In the genomic region with DNA sequence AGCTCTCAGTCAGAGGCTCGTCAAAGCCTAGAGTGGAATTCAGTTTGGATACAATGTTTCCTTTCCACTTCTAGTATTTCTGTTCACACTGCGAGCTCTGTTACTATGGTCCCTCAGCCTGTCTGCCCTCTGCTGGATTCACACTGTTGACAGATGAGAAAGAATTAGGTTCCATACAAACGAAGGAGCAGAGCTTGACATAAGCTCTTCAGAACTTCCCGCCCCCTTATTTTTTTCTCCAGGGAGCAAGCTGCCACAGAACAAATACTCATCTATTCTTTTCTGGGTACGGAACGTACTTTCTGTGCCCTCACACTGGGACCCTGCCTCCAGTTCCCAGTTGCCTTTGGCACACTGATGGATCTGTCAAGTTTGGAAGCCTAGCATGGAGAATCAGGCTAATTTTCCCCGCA, we compare ENCODE assay signal across 12 mouse cellular contexts.
A peak's percentile ranks its signal among the peaks of the same experiment; 100 is the strongest.
DNase-seq lines count a peak whose midpoint lies in the region; ATAC-seq and TF ChIP-seq lines count a peak whose summit lies in the region.
"Had no signal": no experiment of that assay in that cellular context is flagged by ENCODE, and none has a peak within 500 bp of the region (broad histone marks: within the 10 kb centered on the region; RNA-seq: fewer than 3 reads in every experiment).

No protein-coding gene starts in this region.

- no peak for ATAC-seq in limb, embryonic 14.5 days (ENCODE audit: low FRiP score, low read depth)
- no peak for ATAC-seq in megakaryocyte progenitor cell, adult 5-6 weeks (replicated peaks; ENCODE audit: poor library complexity)
- ATAC-seq: lung, postnatal 0 days had no signal

- H3K9ac ChIP-seq in limb, embryonic 14.5 days (ENCODE audit: low read depth, low read length, severe bottlenecking), result no peak overlapping the region
- H3K9ac ChIP-seq: heart, embryonic 15.5 days had no signal

- H3K4me2 ChIP-seq in limb, embryonic 14.5 days (replicated peaks; ENCODE audit: low read depth, low read length, severe bottlenecking), result no peak overlapping the region
- H3K4me2 ChIP-seq: heart, embryonic 15.5 days had no signal

- H3K9me3 ChIP-seq in limb, embryonic 14.5 days (ENCODE audit: control insufficient read depth, low read length), result no peaks in the 10 kb centered on the region
- no peaks in the 10 kb centered on the region for H3K9me3 ChIP-seq in limb, embryonic 10.5 days (replicated peaks)
- H3K9me3 ChIP-seq: heart, embryonic 15.5 days had no signal

- no peak overlapping the region for H3K27ac ChIP-seq in limb, embryonic 14.5 days (replicated peaks; ENCODE audit: low read depth, low read length)
- no peak overlapping the region for H3K27ac ChIP-seq in limb, embryonic 10.5 days
- H3K27ac ChIP-seq: heart, embryonic 15.5 days had no signal

- no peaks in the 10 kb centered on the region for H3K36me3 ChIP-seq in limb, embryonic 14.5 days (ENCODE audit: control insufficient read depth, insufficient read depth, low read length)
- no peaks in the 10 kb centered on the region for H3K36me3 ChIP-seq in limb, embryonic 10.5 days
- H3K36me3 ChIP-seq: heart, embryonic 15.5 days had no signal

- no peaks in the 10 kb centered on the region for H3K4me1 ChIP-seq in limb, embryonic 14.5 days (ENCODE audit: control insufficient read depth, insufficient read depth, low read length)
- 0 out of 2 replicates have a peak, but pooled peaks cover 5% of the 10 kb centered on the region for H3K4me1 ChIP-seq in limb, embryonic 10.5 days
- H3K4me1 ChIP-seq: heart, embryonic 15.5 days had no signal

- 72% methylated on average over 7 of the region's 7 CpGs for WGBS in limb, embryonic 14.5 days
- WGBS in limb, embryonic 10.5 days, result 82% methylated on average over 7 of the region's 7 CpGs

- H3K27me3 ChIP-seq in limb, embryonic 14.5 days (ENCODE audit: control insufficient read depth, insufficient read depth, low read length), result no peaks in the 10 kb centered on the region
- H3K27me3 ChIP-seq in limb, embryonic 10.5 days (ENCODE audit: low read depth, poor library complexity, severe bottlenecking), result no peaks in the 10 kb centered on the region
- H3K27me3 ChIP-seq: heart, embryonic 15.5 days had no signal

- peak; percentile 20 to 27 for DNase-seq in frontal cortex, postnatal 10 days (ENCODE audit: low spot score in 2 of 2)
- DNase-seq in frontal cortex, postnatal 14 days (ENCODE audit: low spot score in 2 of 2), result no peak
- peak; percentile 9 for DNase-seq in limb, embryonic 14.5 days (ENCODE audit: low spot score)
- no peak for DNase-seq in limb, embryonic 10.5 days (ENCODE audit: low spot score)
- peak; percentile 1 for DNase-seq in embryo, embryonic 9.5 days (ENCODE audit: extremely low spot score)
- DNase-seq in retina, embryonic 14.5 days (ENCODE audit: low spot score), result peak; percentile 15
- DNase-seq in thymus, postnatal 25 days, result no peak
- DNase-seq: gastrocnemius, postnatal 14 days; kidney, adult 18-20 months had no signal

- no peak overlapping the region for H3K4me3 ChIP-seq in limb, embryonic 14.5 days (replicated peaks; ENCODE audit: low read length)
- no peak overlapping the region for H3K4me3 ChIP-seq in limb, embryonic 10.5 days
- H3K4me3 ChIP-seq: heart, embryonic 15.5 days had no signal

- no peak for TF ChIP-seq POLR2A in limb, embryonic 14.5 days (IDR thresholded peaks at IDR 0.05; ENCODE audit: borderline replicate concordance, extremely low read depth, insufficient read depth, insufficient read length)

Comparison
In these comparisons a context has a peak if more than half of its experiments do, and no peak if none do; other contexts are left out.
1. DNase-seq: peak in frontal cortex, postnatal 10 days (2 of 2), limb, embryonic 14.5 days (single experiment), embryo, embryonic 9.5 days (single experiment) and retina, embryonic 14.5 days (single experiment); none in frontal cortex, postnatal 14 days (0 of 2), limb, embryonic 10.5 days (single experiment) and thymus, postnatal 25 days (single experiment).